Mouse (Mus musculus) midbrain, embryonic 10.5 days (tissue): ENCODE results near the gene Foxn3. TPM values are rescaled to one million over a fixed set of nuclear protein-coding genes. Genes with fewer than 3 reads are reported as not detected.

Source experiments
- DNase-seq: peaks from one replicate; pipeline ENCODE4 v3.0.0-alpha.2; 2017; ENCODE audit warnings: low spot score
- H3K27ac ChIP-seq: fragments of 300-500 bp; sonication (generic); replicated peaks from 2 replicates; pipeline ENCODE4 v1.5.1; 2016; ENCODE audit warnings: mild to moderate bottlenecking
- H3K27me3 ChIP-seq: fragments of 300-500 bp; sonication (generic); 2 replicates; pipeline ENCODE4 v1.6.1; 2016; ENCODE audit warnings: low read depth, mild to moderate bottlenecking; ENCODE audit not compliant: poor library complexity, severe bottlenecking
- H3K36me3 ChIP-seq: fragments of 300-500 bp; sonication (generic); 2 replicates; pipeline ENCODE4 v1.6.1; 2016; ENCODE audit warnings: mild to moderate bottlenecking, moderate library complexity
- H3K4me1 ChIP-seq: fragments of 300-500 bp; sonication (generic); 2 replicates; pipeline ENCODE4 v1.6.1; 2016
- H3K4me3 ChIP-seq: fragments of 300-500 bp; sonication (generic); 2 replicates; pipeline ENCODE4 v1.5.1; 2016; ENCODE audit warnings: mild to moderate bottlenecking, moderate library complexity
- H3K9me3 ChIP-seq: fragments of 300-500 bp; sonication (generic); replicated peaks from 2 replicates; pipeline ENCODE4 v1.6.1; 2016; ENCODE audit warnings: mild to moderate bottlenecking
- WGBS: fragments of 180-500 bp; shearing (Covaris S2); methylation state at CpG from one replicate; pipeline ENCODE4 v1.1.7; 2016; 5-methylcytosine and 5-hydroxymethylcytosine counted together
- polyA plus RNA-seq: library from polyadenylated mRNA; unstranded; fragments of >200 nt; fragmentation: Nextera tagmentation; extraction: Ambion mirVana; gene quantifications from 2 replicates; pipeline ENCODE4 v1.2.1, GENCODE M21; 2016

Gene Foxn3
- polyA plus RNA-seq, 1 experiment from 2014 or later: 51.8 TPM

- WGBS: 97% methylated on average over 5 of the region's 5 CpGs
- Histone ChIP-seq H3K27me3 (no peaks in the 10 kb centered on the region), H3K36me3 (peaks cover 41% of the 10 kb centered on the region), H3K27ac (no peak overlapping the region), H3K9me3 (peaks cover 28% of the 10 kb centered on the region; the same call in 1 of the 2 replicates), H3K4me1 (no peaks in the 10 kb centered on the region), H3K4me3 (no peak overlapping the region)
- no peak for DNase-seq
These were observed 27.0 kb downstream of the Foxn3 start for GRCm38 (mm10) chr12:99536426-99536825.

DNA sequence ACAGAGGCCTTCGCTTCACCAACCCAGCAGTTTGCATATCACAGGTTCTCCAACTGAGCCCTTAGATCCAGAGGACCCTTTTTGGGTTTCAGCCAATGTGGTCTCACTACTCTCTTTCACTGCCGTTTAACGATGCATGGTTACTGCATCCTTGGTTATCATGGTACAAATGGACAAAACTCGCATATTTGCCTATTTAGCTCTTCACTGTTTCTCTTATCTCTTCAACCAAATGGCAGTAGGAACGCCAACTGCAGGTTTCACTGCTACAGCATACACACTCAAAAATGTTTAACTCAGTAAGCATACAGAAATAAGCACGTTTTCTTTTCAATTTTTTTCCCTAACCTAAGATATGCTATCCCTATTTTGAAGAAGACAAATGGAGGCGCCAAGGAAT, 31.0 kb downstream of the Foxn3 start:
- H3K27me3 ChIP-seq: no peaks in the 10 kb centered on the region
- no peak overlapping the region for H3K4me3 ChIP-seq
- no peak for DNase-seq
- H3K27ac ChIP-seq: no peak overlapping the region
- WGBS: 92% methylated on average over 7 of the region's 7 CpGs
- peaks cover 36% of the 10 kb centered on the region for H3K4me1 ChIP-seq
- peaks cover 39% of the 10 kb centered on the region for H3K36me3 ChIP-seq
- peaks cover 28% of the 10 kb centered on the region; the same call in 1 of the 2 replicates for H3K9me3 ChIP-seq

DNA sequence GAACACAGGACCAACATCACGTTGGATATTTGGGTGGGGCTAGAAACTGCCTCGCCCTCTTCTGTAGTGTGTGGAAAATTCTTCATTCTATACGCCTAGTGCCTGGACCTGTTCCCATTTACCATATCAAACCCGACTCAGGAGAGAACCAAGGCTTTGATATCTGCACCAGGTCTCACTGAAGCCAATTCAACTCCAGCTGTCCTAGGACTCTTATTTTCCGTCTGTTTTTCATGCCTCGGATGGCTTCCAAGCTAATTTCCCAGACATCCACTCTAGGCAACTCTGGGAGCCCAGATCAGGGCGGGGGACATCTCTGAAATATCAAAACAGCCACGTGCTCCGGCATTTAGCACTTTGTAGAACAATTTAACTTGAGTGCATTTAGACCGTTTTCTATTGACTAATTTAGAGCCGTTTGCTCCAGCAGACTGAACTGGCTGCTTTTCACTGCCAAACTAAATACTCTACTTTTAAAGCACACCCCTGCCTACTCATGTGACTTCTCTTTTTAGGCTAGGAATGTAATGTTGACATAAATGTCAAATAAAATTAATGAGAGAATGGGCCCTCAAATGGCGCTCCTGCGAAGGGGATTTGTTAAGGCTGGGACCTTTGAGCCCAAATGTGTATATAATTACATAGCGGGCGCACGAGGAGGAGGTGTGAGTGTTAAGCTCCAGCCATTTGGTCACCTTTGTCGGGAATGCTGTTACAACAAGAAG, 33.5 kb downstream of the Foxn3 start:
- no peak for DNase-seq
- no peak overlapping the region for H3K4me3 ChIP-seq
- H3K27me3 ChIP-seq: no peaks in the 10 kb centered on the region
- 0 out of 2 replicates have a peak overlapping the region, but pooled peaks have one; percentile 14 for H3K27ac ChIP-seq
- H3K4me1 ChIP-seq: peaks cover 43% of the 10 kb centered on the region
- H3K36me3 ChIP-seq: peaks cover 16% of the 10 kb centered on the region
- WGBS: 86% methylated on average over 17 of the region's 17 CpGs
- H3K9me3 ChIP-seq: peaks cover 7% of the 10 kb centered on the region; the same call in 1 of the 2 replicates

DNA sequence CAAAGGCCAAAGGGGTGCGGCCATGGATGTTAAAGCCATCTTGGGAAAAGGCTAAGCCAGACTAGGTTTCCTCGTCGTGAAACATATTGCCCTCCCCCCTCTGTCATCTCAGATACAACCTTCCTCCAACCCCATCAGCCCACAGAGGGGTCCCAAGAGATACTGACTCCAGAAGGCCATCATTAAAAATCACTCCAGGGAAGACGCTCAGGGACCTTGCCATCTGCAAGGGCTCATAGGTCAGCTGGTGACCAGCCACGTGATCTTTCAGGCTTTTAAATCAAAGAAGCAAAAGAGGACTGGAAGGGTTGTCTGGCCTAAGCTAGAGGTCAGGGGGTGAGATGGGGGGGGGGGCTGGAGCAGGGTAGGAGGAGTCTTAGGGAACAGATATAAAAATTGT, 34.4 kb downstream of the Foxn3 start:
- WGBS: 65% methylated on average over 5 of the region's 5 CpGs
- Histone ChIP-seq H3K4me3 (no peak overlapping the region), H3K27me3 (no peaks in the 10 kb centered on the region), H3K9me3 (0 out of 2 replicates have a peak, but pooled peaks cover under 1% of the 10 kb centered on the region), H3K27ac (peak overlapping the region; percentile 14; the same call in 1 of the 2 replicates), H3K36me3 (peaks cover 7% of the 10 kb centered on the region), H3K4me1 (peaks cover 43% of the 10 kb centered on the region)
- no peak for DNase-seq

DNA sequence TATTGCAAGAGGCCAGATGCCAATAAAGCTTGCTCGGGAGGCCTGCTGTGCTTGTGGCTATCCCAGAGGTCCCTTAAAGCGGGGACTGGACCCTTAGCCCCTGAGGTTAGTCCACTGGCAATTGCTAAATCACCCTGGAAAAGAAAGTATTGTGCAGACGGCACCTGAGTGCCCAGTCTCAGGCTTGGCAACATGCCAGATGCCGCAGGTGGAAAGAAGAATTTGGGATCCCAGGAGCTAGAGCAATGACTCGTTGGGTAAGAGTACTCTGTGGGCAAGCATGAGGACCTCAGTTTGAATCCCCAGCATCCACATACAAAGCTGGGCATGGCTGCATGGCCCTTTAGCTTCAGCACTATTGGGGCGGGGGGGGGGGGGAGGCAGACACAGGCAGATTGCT, 35.9 kb downstream of the Foxn3 start:
- Histone ChIP-seq H3K9me3 (no peaks in the 10 kb centered on the region), H3K27ac (no peak overlapping the region), H3K36me3 (0 out of 2 replicates have a peak, but pooled peaks cover 6% of the 10 kb centered on the region), H3K4me1 (peaks cover 43% of the 10 kb centered on the region), H3K27me3 (no peaks in the 10 kb centered on the region), H3K4me3 (no peak overlapping the region)
- no peak for DNase-seq
- 85% methylated on average over 6 of the region's 6 CpGs for whole genome bisulfite sequencing

- H3K4me3 ChIP-seq: no peak overlapping the region
- H3K27me3 ChIP-seq: no peaks in the 10 kb centered on the region
- H3K36me3 ChIP-seq: 0 out of 2 replicates have a peak, but pooled peaks cover 6% of the 10 kb centered on the region
- no peaks in the 10 kb centered on the region for H3K9me3 ChIP-seq
- peak overlapping the region; percentile 38 for H3K27ac ChIP-seq
- no peak for DNase-seq
- H3K4me1 ChIP-seq: peaks cover 43% of the 10 kb centered on the region
- WGBS: 66% methylated on average over 9 of the region's 9 CpGs
These were observed 36.7 kb downstream of the Foxn3 start for GRCm38 (mm10) chr12:99526571-99527140.

GRCm38 (mm10) chr12:99522882-99523281, 40.5 kb downstream of the Foxn3 start:
- 0 out of 2 replicates have a peak, but pooled peaks cover 6% of the 10 kb centered on the region for H3K36me3 ChIP-seq
- no peak for DNase-seq
- H3K27ac ChIP-seq: no peak overlapping the region
- WGBS: 90% methylated on average over 2 of the region's 2 CpGs
- H3K4me1 ChIP-seq: peaks cover 21% of the 10 kb centered on the region
- no peaks in the 10 kb centered on the region for H3K27me3 ChIP-seq
- no peak overlapping the region for H3K4me3 ChIP-seq
- H3K9me3 ChIP-seq: no peaks in the 10 kb centered on the region

DNA sequence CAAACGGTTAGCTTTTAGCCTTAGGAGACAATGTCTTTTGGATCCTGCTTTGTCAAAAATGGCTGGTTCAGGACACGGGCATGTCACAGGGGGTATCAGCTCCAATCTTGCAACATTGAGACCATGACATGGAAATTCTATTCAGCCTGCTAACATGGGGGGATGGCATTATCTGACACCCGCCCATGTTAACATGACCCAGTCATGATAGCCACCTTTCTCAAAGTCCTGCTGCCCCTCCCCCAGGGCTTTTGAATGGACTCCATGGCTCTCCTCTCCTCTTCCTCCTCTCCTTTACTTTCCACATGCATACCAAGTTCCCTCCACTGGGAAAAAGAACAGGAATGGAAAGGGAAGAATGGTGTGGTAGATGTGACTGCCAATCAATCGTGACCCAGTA, 43.5 kb downstream of the Foxn3 start:
- Histone ChIP-seq H3K36me3 (0 out of 2 replicates have a peak, but pooled peaks cover 6% of the 10 kb centered on the region), H3K4me1 (peaks cover 12% of the 10 kb centered on the region), H3K27ac (no peak overlapping the region), H3K9me3 (no peaks in the 10 kb centered on the region), H3K4me3 (no peak overlapping the region), H3K27me3 (no peaks in the 10 kb centered on the region)
- no peak for DNase-seq
- WGBS: 88% methylated on average over 4 of the region's 4 CpGs

DNA sequence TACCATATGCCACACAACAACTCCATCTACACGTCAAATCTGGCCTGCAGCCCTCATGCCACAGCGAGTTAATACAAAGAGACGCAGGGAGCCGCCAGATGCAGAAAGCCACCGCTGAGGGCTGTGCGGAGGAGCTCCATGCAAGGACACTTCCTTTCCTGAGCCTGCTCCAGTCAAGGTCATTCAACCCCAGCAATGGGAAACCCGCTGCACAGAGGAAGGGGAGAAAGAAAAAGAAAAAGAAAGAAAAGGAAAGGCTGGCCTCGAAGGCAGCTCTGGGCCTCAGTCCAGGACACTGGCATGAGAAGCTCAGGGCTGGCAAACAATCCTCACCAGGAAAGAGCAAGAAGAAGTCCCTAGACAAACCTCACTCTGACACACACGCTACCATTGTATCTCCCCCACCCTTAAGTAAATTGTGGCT, 44.2 kb downstream of the Foxn3 start:
- 62% methylated on average over 9 of the region's 9 CpGs for WGBS
- Histone ChIP-seq H3K36me3 (0 out of 2 replicates have a peak, but pooled peaks cover 6% of the 10 kb centered on the region), H3K27ac (no peak overlapping the region; the same call in 1 of the 2 replicates), H3K27me3 (no peaks in the 10 kb centered on the region), H3K4me3 (no peak overlapping the region), H3K9me3 (no peaks in the 10 kb centered on the region), H3K4me1 (peaks cover 19% of the 10 kb centered on the region)
- DNase-seq: no peak

GRCm38 (mm10) chr12:99518640-99519039, 44.7 kb downstream of the Foxn3 start:
- H3K4me3 ChIP-seq: no peak overlapping the region
- H3K27me3 ChIP-seq: no peaks in the 10 kb centered on the region
- 95% methylated on average over 10 of the region's 10 CpGs for WGBS
- H3K27ac ChIP-seq: no peak overlapping the region
- 0 out of 2 replicates have a peak, but pooled peaks cover 3% of the 10 kb centered on the region for H3K36me3 ChIP-seq
- H3K9me3 ChIP-seq: no peaks in the 10 kb centered on the region
- H3K4me1 ChIP-seq: peaks cover 23% of the 10 kb centered on the region
- DNase-seq: no peak

GRCm38 (mm10) chr12:99518126-99518525, 45.3 kb downstream of the Foxn3 start:
- no peak overlapping the region for H3K27ac ChIP-seq
- no peak overlapping the region for H3K4me3 ChIP-seq
- no peaks in the 10 kb centered on the region for H3K36me3 ChIP-seq
- DNase-seq: no peak
- WGBS: 95% methylated on average over 12 of the region's 12 CpGs
- H3K27me3 ChIP-seq: no peaks in the 10 kb centered on the region
- H3K9me3 ChIP-seq: no peaks in the 10 kb centered on the region
- peaks cover 23% of the 10 kb centered on the region for H3K4me1 ChIP-seq

DNA sequence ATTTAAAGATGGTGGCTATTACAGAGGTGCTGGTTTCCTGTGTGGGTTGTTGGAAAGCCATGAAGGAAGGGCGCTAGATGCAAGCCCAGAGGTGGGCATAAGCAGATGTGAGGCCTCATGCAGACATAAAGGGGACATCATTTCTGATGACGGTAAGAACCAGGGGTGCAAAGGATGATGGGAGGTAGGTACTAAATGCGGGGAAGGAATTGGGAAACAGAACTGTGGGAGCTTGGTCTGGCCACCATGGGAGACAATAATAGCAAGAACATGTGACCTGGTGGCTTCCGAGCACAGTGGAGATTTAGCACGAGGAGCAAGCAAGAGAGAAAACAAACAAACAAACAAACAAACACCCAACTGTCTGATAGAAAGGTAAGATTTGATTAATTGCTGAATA, 46.1 kb downstream of the Foxn3 start:
- Histone ChIP-seq H3K27ac (no peak overlapping the region), H3K27me3 (no peaks in the 10 kb centered on the region), H3K9me3 (no peaks in the 10 kb centered on the region), H3K4me3 (no peak overlapping the region), H3K4me1 (peaks cover 23% of the 10 kb centered on the region), H3K36me3 (no peaks in the 10 kb centered on the region)
- no peak for DNase-seq
- WGBS: 97% methylated on average over 5 of the region's 5 CpGs

- no peak for DNase-seq
- WGBS: 85% methylated on average over 3 of the region's 3 CpGs
These were observed 47.9 kb downstream of the Foxn3 start for GRCm38 (mm10) chr12:99515481-99515880.

More at GRCm38 (mm10) chr12:99515481-99515880, 47.9 kb downstream of the Foxn3 start:
- Histone ChIP-seq H3K4me1 (peaks cover 23% of the 10 kb centered on the region), H3K4me3 (no peak overlapping the region), H3K36me3 (no peaks in the 10 kb centered on the region), H3K9me3 (no peaks in the 10 kb centered on the region), H3K27me3 (no peaks in the 10 kb centered on the region), H3K27ac (no peak overlapping the region)
